Mouse (Mus musculus) MEL (cell line): ENCODE data around the gene Nudt2. TPM values are rescaled to one million over a fixed set of nuclear protein-coding genes. Genes with fewer than 3 reads are reported as not detected.

Source experiments
- DNase-seq: peaks from one replicate; pipeline ENCODE4 v3.0.0; 2011; ENCODE audit warnings: low read depth, low spot score
- H3K27ac ChIP-seq: 2 replicates; pipeline ENCODE4 v1.5.1; 2012; ENCODE audit warnings: low read depth, mild to moderate bottlenecking, control low read depth, low read length, moderate library complexity; ENCODE audit not compliant: control insufficient read depth
- H3K27me3 ChIP-seq, 2 experiments: fragments of 150-350 bp in 1 of 2; sonication (generic) in 1 of 2; 2 replicates each; pipeline ENCODE4 v1.6.1; 2012; ENCODE audit warnings: low read length in 2 of 2, mild to moderate bottlenecking in 2 of 2, improper control_type of control experiment in 1 of 2, moderate library complexity in 1 of 2; ENCODE audit not compliant: insufficient read depth in 2 of 2, control insufficient read depth in 1 of 2
- H3K36me3 ChIP-seq, 2 experiments: 2 replicates each; pipeline ENCODE4 v1.6.1; 2012 to 2014; ENCODE audit warnings: low read length in 2 of 2, improper control_type of control experiment in 1 of 2, inconsistent platforms in 1 of 2, mild to moderate bottlenecking in 1 of 2; ENCODE audit not compliant: insufficient read depth in 2 of 2, control insufficient read depth in 1 of 2
- H3K4me1 ChIP-seq, 2 experiments: fragments of 150-350 bp in 1 of 2; sonication (generic) in 1 of 2; 2 replicates each; pipeline ENCODE4 v1.6.1; 2012; ENCODE audit warnings: low read length in 2 of 2, improper control_type of control experiment in 1 of 2, mild to moderate bottlenecking in 1 of 2; ENCODE audit not compliant: insufficient read depth in 2 of 2, control insufficient read depth in 1 of 2
- H3K4me3 ChIP-seq, 2 experiments: fragments of 150-350 bp in 1 of 2; sonication (generic) in 1 of 2; 2 replicates each; pipeline ENCODE4 v1.5.1; 2012; ENCODE audit warnings: low read depth in 2 of 2, low read length in 2 of 2, mild to moderate bottlenecking in 2 of 2, moderate library complexity in 2 of 2, control low read depth in 1 of 2, improper control_type of control experiment in 1 of 2; ENCODE audit not compliant: control insufficient read depth in 1 of 2, insufficient read depth in 1 of 2
- H3K79me2 ChIP-seq: 2 replicates; pipeline ENCODE4 v1.6.1; 2012; ENCODE audit warnings: mild to moderate bottlenecking, low read length, moderate library complexity; ENCODE audit not compliant: control insufficient read depth, poor library complexity, insufficient read depth
- H3K9ac ChIP-seq: 2 replicates; pipeline ENCODE4 v1.6.1; 2012; ENCODE audit warnings: low read depth, mild to moderate bottlenecking, control low read depth, low read length, moderate library complexity; ENCODE audit not compliant: control insufficient read depth, poor library complexity, severe bottlenecking
- H3K9me3 ChIP-seq: fragments of 150-350 bp; sonication (generic); replicated peaks from 2 replicates; pipeline ENCODE4 v1.6.1; 2012; ENCODE audit warnings: mild to moderate bottlenecking, low read length, improper control_type of control experiment, moderate library complexity; ENCODE audit not compliant: insufficient read depth
- CHD1 ChIP-seq: IDR thresholded peaks from 2 replicates; pipeline ENCODE4 v1.6.1; 2012; ENCODE audit warnings: low read depth, mild to moderate bottlenecking, inconsistent platforms, low read length, improper control_type of control experiment
- CTCF ChIP-seq, 3 experiments: IDR thresholded peaks in 2 of 3; conservative IDR thresholded peaks in 1 of 3; 2 replicates each; pipeline ENCODE4 v1.5.1; 2011 to 2012; ENCODE audit warnings: low read length in 3 of 3, low read depth in 2 of 3, mild to moderate bottlenecking in 2 of 3, improper control_type of control experiment in 1 of 3, inconsistent platforms in 1 of 3, mixed read lengths in 1 of 3, moderate library complexity in 1 of 3; ENCODE audit not compliant: control insufficient read depth in 1 of 3, insufficient read depth in 1 of 3, poor library complexity in 1 of 3, severe bottlenecking in 1 of 3
- E2F4 ChIP-seq: IDR thresholded peaks from 2 replicates; pipeline ENCODE4 v1.6.1; 2011; ENCODE audit warnings: low read depth, low read length, improper control_type of control experiment, borderline replicate concordance
- KAT2A ChIP-seq: conservative IDR thresholded peaks from 2 replicates; pipeline ENCODE4 v1.6.1; 2012; ENCODE audit warnings: low read depth, low read length, improper control_type of control experiment, inconsistent platforms
- MEF2A ChIP-seq: IDR thresholded peaks from 2 replicates; pipeline ENCODE4 v1.6.1; 2014; ENCODE audit warnings: low read depth, mild to moderate bottlenecking, inconsistent platforms, low read length, improper control_type of control experiment; ENCODE audit not compliant: poor library complexity, insufficient replicate concordance, severe bottlenecking; ENCODE audit errors: extremely low read depth
- MYC ChIP-seq: IDR thresholded peaks from 2 replicates; pipeline ENCODE4 v1.6.1; 2011; ENCODE audit warnings: low read depth, mild to moderate bottlenecking, low read length, improper control_type of control experiment, moderate library complexity
- POLR2AphosphoS2 ChIP-seq: IDR thresholded peaks from 2 replicates; pipeline ENCODE4 v1.6.1; 2011; ENCODE audit warnings: low read length, improper control_type of control experiment
- RAD21 ChIP-seq: IDR thresholded peaks from 2 replicates; pipeline ENCODE4 v1.6.1; 2011; ENCODE audit warnings: mild to moderate bottlenecking, low read depth, low read length, improper control_type of control experiment
- RCOR1 ChIP-seq: IDR thresholded peaks from 2 replicates; pipeline ENCODE4 v1.6.1; 2012; ENCODE audit warnings: low read depth, mild to moderate bottlenecking, inconsistent platforms, low read length, improper control_type of control experiment
- SMC3 ChIP-seq: IDR thresholded peaks from 2 replicates; pipeline ENCODE4 v1.6.1; 2011; ENCODE audit warnings: low read depth, low read length, improper control_type of control experiment
- TAL1 ChIP-seq: IDR thresholded peaks from 2 replicates; pipeline ENCODE4 v1.6.1; 2012; ENCODE audit warnings: mild to moderate bottlenecking, inconsistent platforms, low read length, moderate library complexity, mixed read lengths
- TCF12 ChIP-seq: IDR thresholded peaks from 2 replicates; pipeline ENCODE4 v1.6.1; 2014; ENCODE audit warnings: low read depth, mild to moderate bottlenecking, inconsistent platforms, low read length, improper control_type of control experiment, moderate library complexity
- UBTF ChIP-seq: IDR thresholded peaks from 2 replicates; pipeline ENCODE4 v1.6.1; 2012; ENCODE audit warnings: low read depth, mild to moderate bottlenecking, inconsistent platforms, low read length, improper control_type of control experiment, moderate library complexity, borderline replicate concordance; ENCODE audit not compliant: insufficient read depth
- ZC3H11A ChIP-seq: IDR thresholded peaks from 2 replicates; pipeline ENCODE4 v1.6.1; 2012; ENCODE audit warnings: low read depth, mild to moderate bottlenecking, inconsistent platforms, low read length, improper control_type of control experiment
- polyA plus RNA-seq, 2 experiments: library from polyadenylated mRNA; stranded (reverse) in 1 of 2; unstranded in 1 of 2; fragments of >175 nt in 1 of 2; fragments of >200 nt in 1 of 2; gene quantifications; 2 replicates each; pipeline versions ENCODE4 v1.2.1 to v1.2.4; 2012; ENCODE audit warnings: low replicate concordance in 2 of 2, low read depth in 1 of 2; ENCODE audit not compliant: insufficient read length in 2 of 2, insufficient read depth in 1 of 2, missing spikeins in 1 of 2
- total RNA-seq: library from RNA; depleted of rRNA; stranded (reverse); fragments of 300-350 nt; gene quantifications from 2 replicates; pipeline ENCODE4 v1.2.3, GENCODE M21; 2012

Nudt2 gene
- total and polyA plus RNA-seq, 3 experiments: 19.2 to 25.3 TPM; not detected in 1

- H3K4me1 ChIP-seq: no peaks in the 10 kb centered on the region
- H3K79me2 ChIP-seq: no peaks in the 10 kb centered on the region
- no peak overlapping the region for H3K27ac ChIP-seq
- no peak for DNase-seq
- H3K9me3 ChIP-seq: no peaks in the 10 kb centered on the region
- no peaks in the 10 kb centered on the region for H3K27me3 ChIP-seq
- no peaks in the 10 kb centered on the region for H3K36me3 ChIP-seq
- H3K4me3 ChIP-seq: no peak overlapping the region
- TF ChIP-seq UBTF (no peak), MEF2A (no peak), E2F4 (no peak)
- no peak overlapping the region for H3K9ac ChIP-seq
Measured at GRCm38 (mm10) chr4:41471384-41471689, 6.4 kb downstream of the Nudt2 start.

- TF ChIP-seq POLR2AphosphoS2: no peak
- TF ChIP-seq RCOR1: no peak
- TF ChIP-seq CHD1: no peak
- no peak for TF ChIP-seq ZC3H11A
- no peak for TF ChIP-seq TCF12
- TF ChIP-seq SMC3: no peak
- TF ChIP-seq TAL1: no peak
- TF ChIP-seq MYC: no peak
- TF ChIP-seq, all 39 proteins: peak for 0
- Histone ChIP-seq H3K79me2 (no peaks in the 10 kb centered on the region), H3K27ac (no peak overlapping the region), H3K27me3 (no peaks in the 10 kb centered on the region), H3K4me1 (no peaks in the 10 kb centered on the region), H3K9me3 (no peaks in the 10 kb centered on the region), H3K9ac (no peak overlapping the region), H3K36me3 (no peaks in the 10 kb centered on the region; a peak in 1 of 4 replicates), H3K4me3 (no peak overlapping the region)
- no peak for DNase-seq
Measured at GRCm38 (mm10) chr4:41477648-41478160, 12.8 kb downstream of the Nudt2 start.

DNA sequence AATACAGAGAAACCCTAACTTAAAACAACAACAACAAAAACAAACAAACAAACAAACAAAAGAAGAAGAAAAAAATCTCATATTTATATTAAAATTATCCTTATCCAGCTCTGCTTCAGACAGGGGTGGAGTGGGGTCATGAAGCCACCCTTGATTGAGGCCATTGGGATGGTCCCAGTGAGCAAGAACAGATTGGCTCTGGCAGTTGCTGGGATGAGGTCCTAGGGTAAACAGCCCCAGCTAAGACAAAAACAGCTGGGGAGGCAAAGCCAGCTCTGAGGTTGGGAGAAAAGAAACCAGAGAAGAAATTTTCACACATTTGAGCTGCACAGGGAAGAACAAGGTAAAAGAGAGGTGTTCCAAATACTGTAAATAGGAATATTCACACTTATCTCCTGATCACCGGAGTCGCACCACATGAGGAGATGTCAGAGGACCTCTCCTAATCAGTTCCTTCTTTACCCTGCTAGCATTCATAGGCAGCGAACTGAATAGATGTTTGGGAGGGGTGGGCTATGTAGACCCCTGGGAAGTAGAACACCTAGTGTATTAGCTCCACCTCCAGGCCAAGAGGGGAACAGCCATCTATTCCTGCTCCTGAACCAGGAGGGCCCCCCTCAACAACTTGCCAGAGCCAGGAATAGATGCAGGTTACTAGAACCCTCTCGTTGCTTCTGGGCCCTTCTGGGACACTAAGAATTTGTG lies 14.0 kb downstream of the Nudt2 start:
- DNase-seq: peak; percentile 15
- no peaks in the 10 kb centered on the region for H3K4me1 ChIP-seq
- no peaks in the 10 kb centered on the region for H3K79me2 ChIP-seq
- no peak overlapping the region for H3K4me3 ChIP-seq
- H3K27ac ChIP-seq: no peak overlapping the region
- peak; percentile 26 for TF ChIP-seq RAD21
- TF ChIP-seq CTCF (IDR thresholded peaks at IDR 0.05 in 2 of 3, conservative IDR thresholded peaks at IDR 0.05 in 1 of 3; ENCODE audit: control insufficient read depth in 1 of 3, insufficient read depth in 1 of 3, low read depth in 2 of 3, low read length in 3 of 3, poor library complexity in 1 of 3, severe bottlenecking in 1 of 3): peak; percentile 28 to 44 (median 42)
- TF ChIP-seq SMC3: peak; percentile 19; the same call in 1 of the 2 replicates
- no peak for TF ChIP-seq KAT2A
- H3K9ac ChIP-seq: no peak overlapping the region
- H3K9me3 ChIP-seq: no peaks in the 10 kb centered on the region
- H3K36me3 ChIP-seq: no peaks in the 10 kb centered on the region; a peak in 1 of 4 replicates
- no peaks in the 10 kb centered on the region for H3K27me3 ChIP-seq
